Mouse (Mus musculus): ENCODE measurements around the gene Jag2. TPM values are rescaled to one million over a fixed set of nuclear protein-coding genes. Genes with fewer than 3 reads are reported as not detected.
A peak's percentile ranks its signal among the peaks of the same experiment; 100 is the strongest.

Jag2 gene
- 10 to 100 TPM in 1 of 4 experiments, 1 to 10 TPM in 3; 3.7 to 10.1 (median 6.6) TPM for total RNA-seq (2022)

- DNase-seq, result no peak
Measured at GRCm38 (mm10) chr12:112929562-112930352, at the start of gene Jag2. Jag2 (minus strand) TSS chr12:112929776.

GRCm38 (mm10) chr12:112977156-112977555, 47.6 kb upstream of the Jag2 start:
- no peak for DNase-seq

- peak; percentile 88 for DNase-seq
Measured at GRCm38 (mm10) chr12:112976371-112977073, 46.9 kb upstream of the Jag2 start, which contains the start of gene Btbd6. Btbd6 (plus strand) TSS chr12:112976482.

- no peak for DNase-seq
Measured at GRCm38 (mm10) chr12:112974736-112975135, 45.2 kb upstream of the Jag2 start.

GRCm38 (mm10) chr12:112969616-112970015, 40.0 kb upstream of the Jag2 start:
- DNase-seq, result no peak

- no peak for DNase-seq
Measured at GRCm38 (mm10) chr12:112968943-112969342, 39.4 kb upstream of the Jag2 start.

GRCm38 (mm10) chr12:112965783-112966182, 36.2 kb upstream of the Jag2 start:
- DNase-seq, result no peak

- DNase-seq, result no peak
Measured at GRCm38 (mm10) chr12:112961872-112962271, 32.3 kb upstream of the Jag2 start.

GRCm38 (mm10) chr12:112961428-112961827, 31.9 kb upstream of the Jag2 start:
- DNase-seq, result no peak

- no peak for DNase-seq
Measured at GRCm38 (mm10) chr12:112959421-112959820, 29.8 kb upstream of the Jag2 start.

- DNase-seq, result no peak
Measured at GRCm38 (mm10) chr12:112958303-112958702, 28.7 kb upstream of the Jag2 start.

- peak; percentile 59 for DNase-seq
Measured at GRCm38 (mm10) chr12:112955800-112956199, 26.2 kb upstream of the Jag2 start.

- no peak for DNase-seq
Measured at GRCm38 (mm10) chr12:112952926-112953565, 23.5 kb upstream of the Jag2 start.

GRCm38 (mm10) chr12:112952433-112952832, 22.9 kb upstream of the Jag2 start:
- DNase-seq, result peak; percentile 88

- no peak for DNase-seq
Measured at GRCm38 (mm10) chr12:112951150-112951842, 21.7 kb upstream of the Jag2 start.

GRCm38 (mm10) chr12:112950761-112951129, 21.2 kb upstream of the Jag2 start:
- no peak for DNase-seq

GRCm38 (mm10) chr12:112950040-112950760, 20.6 kb upstream of the Jag2 start:
- peak; percentile 90 for DNase-seq

GRCm38 (mm10) chr12:112947307-112947706, 17.7 kb upstream of the Jag2 start:
- no peak for DNase-seq

- DNase-seq, result no peak
Measured at GRCm38 (mm10) chr12:112943669-112944068, 14.1 kb upstream of the Jag2 start.

- DNase-seq, result peak; percentile 68
Measured at GRCm38 (mm10) chr12:112941776-112942713, 12.5 kb upstream of the Jag2 start, which contains the start of gene Nudt14. Nudt14 (minus strand) TSS chr12:112942124.
